Mouse (Mus musculus) forebrain, postnatal 0 days (tissue): ENCODE measurements around the gene Rassf4. TPM values are rescaled to one million over a fixed set of nuclear protein-coding genes. Genes with fewer than 3 reads are reported as not detected.
A peak's percentile ranks its signal among the peaks of the same experiment; 100 is the strongest.

ENCODE experiments used
- ATAC-seq: fragments of 200-750 bp; cut with Nextera tagmentation; 2 replicates; pipeline ENCODE4 v1.8.0; 2017; ENCODE audit warnings: mild to moderate bottlenecking, moderate library complexity
- DNase-seq: peaks from one replicate; pipeline ENCODE4 v3.0.0-alpha.2; 2015
- H3K27ac ChIP-seq: fragments of 300-500 bp; sonication (generic); 2 replicates; pipeline ENCODE4 v1.5.1; 2014; ENCODE audit warnings: low read depth, mild to moderate bottlenecking, antibody characterized with exemption, low read length, moderate library complexity, mixed read lengths
- H3K27me3 ChIP-seq: fragments of 300-500 bp; sonication (generic); 2 replicates; pipeline ENCODE4 v1.6.1; 2014; ENCODE audit warnings: mild to moderate bottlenecking, low read length, mixed read lengths; ENCODE audit not compliant: insufficient read depth
- H3K36me3 ChIP-seq: fragments of 300-500 bp; sonication (generic); 2 replicates; pipeline ENCODE4 v1.6.1; 2014; ENCODE audit warnings: mild to moderate bottlenecking, moderate library complexity; ENCODE audit not compliant: insufficient read depth
- H3K4me1 ChIP-seq: fragments of 300-500 bp; sonication (generic); 2 replicates; pipeline ENCODE4 v1.6.1; 2014; ENCODE audit warnings: antibody characterized with exemption; ENCODE audit not compliant: insufficient read depth
- H3K4me2 ChIP-seq: fragments of 300-500 bp; sonication (generic); 2 replicates; pipeline ENCODE4 v1.6.1; 2014; ENCODE audit warnings: low read depth, mild to moderate bottlenecking, moderate library complexity
- H3K4me3 ChIP-seq: fragments of 300-500 bp; sonication (generic); 2 replicates; pipeline ENCODE4 v1.5.1; 2014; ENCODE audit warnings: low read depth, low read length, mixed read lengths
- H3K9ac ChIP-seq: fragments of 300-500 bp; sonication (generic); 2 replicates; pipeline ENCODE4 v1.6.1; 2014; ENCODE audit warnings: mild to moderate bottlenecking
- H3K9me3 ChIP-seq: fragments of 300-500 bp; sonication (generic); 2 replicates; pipeline ENCODE4 v1.6.1; 2016; ENCODE audit warnings: low read length
- CTCF ChIP-seq: sonication (generic); IDR thresholded peaks from 2 replicates; pipeline ENCODE4 v1.5.1; 2016; ENCODE audit warnings: antibody characterized with exemption, control low read depth, low read depth
- WGBS: fragments of 180-500 bp; shearing (Covaris S2); extraction: QIAGEN DNeasy Blood & Tissue Kit; methylation state at CpG from one replicate; pipeline ENCODE4 v1.1.7; 2014; 5-methylcytosine and 5-hydroxymethylcytosine counted together
- polyA plus RNA-seq: library from polyadenylated mRNA; unstranded; fragments of >200 nt; fragmentation: Nextera tagmentation; extraction: Ambion mirVana; gene quantifications from 2 replicates; pipeline ENCODE4 v1.2.1, GENCODE M21; 2015
- total RNA-seq: library from RNA; depleted of rRNA; stranded (reverse); fragments of >200 nt; gene quantifications from 2 replicates; pipeline ENCODE4 v1.2.3, GENCODE M21; 2014

Gene Rassf4
- total and polyA plus RNA-seq, 2 experiments from 2014 or later: 2.8 to 6.5 TPM

DNA sequence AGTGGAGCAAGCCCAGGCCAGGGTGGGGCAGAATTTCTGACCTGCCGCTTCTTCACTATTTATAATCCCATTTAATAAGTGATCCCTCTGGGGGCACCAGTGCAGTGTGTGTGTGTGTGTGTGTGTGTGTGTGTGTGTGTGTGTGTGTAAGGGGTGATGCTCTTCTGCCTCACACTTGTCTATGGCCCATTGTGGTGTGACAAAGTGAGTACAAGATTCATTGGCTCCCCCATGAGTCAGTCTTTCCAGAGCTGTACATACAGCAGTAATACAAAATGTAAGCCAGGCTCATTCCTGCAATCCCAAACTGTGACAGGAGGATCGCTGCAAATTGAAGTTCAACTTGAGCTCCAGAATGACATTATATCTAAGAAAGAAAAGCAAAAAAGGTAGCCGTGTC is 8.9 kb downstream of the Rassf4 start:
- Histone ChIP-seq H3K27ac (no peak overlapping the region), H3K9ac (no peak overlapping the region), H3K9me3 (no peaks in the 10 kb centered on the region), H3K4me1 (no peaks in the 10 kb centered on the region), H3K36me3 (no peaks in the 10 kb centered on the region), H3K4me2 (no peak overlapping the region), H3K27me3 (no peaks in the 10 kb centered on the region), H3K4me3 (no peak overlapping the region)
- no peak for TF ChIP-seq CTCF
- ATAC-seq (no peak), DNase-seq (no peak)
- 85% methylated on average over 3 of the region's 3 CpGs for WGBS

DNA sequence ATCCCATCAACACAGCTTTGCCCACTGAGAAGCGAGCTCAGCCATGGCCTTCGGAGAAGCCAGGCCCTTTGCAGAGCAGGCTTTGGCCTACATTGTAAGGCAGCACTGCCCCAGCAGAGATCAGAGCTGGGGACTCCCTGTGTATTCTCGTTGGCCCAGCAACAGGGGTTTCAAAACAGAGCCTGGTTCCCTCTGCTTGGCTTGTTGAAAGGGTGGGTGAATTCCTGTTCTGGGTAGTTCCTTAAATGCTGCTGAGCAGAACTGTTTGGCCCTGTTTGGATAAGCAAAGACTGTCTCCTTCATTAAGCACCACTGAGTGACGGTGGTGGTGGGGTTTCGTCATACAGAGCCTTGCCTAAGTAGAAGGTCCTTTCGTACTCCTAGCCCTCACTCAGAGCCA is 9.7 kb downstream of the Rassf4 start:
- DNase-seq: no peak
- H3K4me3 ChIP-seq: no peak overlapping the region
- no peak overlapping the region for H3K27ac ChIP-seq
- H3K4me1 ChIP-seq: no peaks in the 10 kb centered on the region
- no peak overlapping the region for H3K4me2 ChIP-seq
- H3K36me3 ChIP-seq: no peaks in the 10 kb centered on the region
- H3K9me3 ChIP-seq: no peaks in the 10 kb centered on the region
- no peak for TF ChIP-seq CTCF
- 84% methylated on average over 6 of the region's 6 CpGs for WGBS
- H3K27me3 ChIP-seq: no peaks in the 10 kb centered on the region
- no peak for ATAC-seq
- no peak overlapping the region for H3K9ac ChIP-seq

DNA sequence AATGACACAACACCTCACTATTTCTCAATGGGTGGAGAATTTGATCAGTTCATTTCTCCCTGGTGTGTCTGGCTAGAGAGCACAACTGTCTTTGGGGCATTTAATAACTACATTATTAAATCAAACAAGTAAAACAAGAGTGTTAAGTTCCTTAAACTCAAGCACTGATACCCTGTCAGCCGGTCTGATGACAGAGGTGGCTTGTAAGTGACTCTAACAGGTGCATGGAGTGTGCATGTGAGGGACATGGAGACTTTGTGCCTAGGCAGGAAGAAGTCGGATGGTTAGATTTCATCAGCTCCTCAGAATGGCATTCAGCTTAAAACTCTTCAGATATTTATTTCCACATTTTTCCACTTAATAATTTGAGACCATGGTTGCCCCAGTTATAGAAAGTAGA is 10.4 kb downstream of the Rassf4 start:
- Histone ChIP-seq H3K27ac (no peak overlapping the region), H3K4me1 (no peaks in the 10 kb centered on the region), H3K4me3 (no peak overlapping the region), H3K9ac (no peak overlapping the region), H3K36me3 (no peaks in the 10 kb centered on the region), H3K9me3 (no peaks in the 10 kb centered on the region), H3K4me2 (no peak overlapping the region), H3K27me3 (no peaks in the 10 kb centered on the region)
- 90% methylated on average over 2 of the region's 2 CpGs for WGBS
- DNase-seq: no peak
- no peak for ATAC-seq
- TF ChIP-seq CTCF: no peak

DNA sequence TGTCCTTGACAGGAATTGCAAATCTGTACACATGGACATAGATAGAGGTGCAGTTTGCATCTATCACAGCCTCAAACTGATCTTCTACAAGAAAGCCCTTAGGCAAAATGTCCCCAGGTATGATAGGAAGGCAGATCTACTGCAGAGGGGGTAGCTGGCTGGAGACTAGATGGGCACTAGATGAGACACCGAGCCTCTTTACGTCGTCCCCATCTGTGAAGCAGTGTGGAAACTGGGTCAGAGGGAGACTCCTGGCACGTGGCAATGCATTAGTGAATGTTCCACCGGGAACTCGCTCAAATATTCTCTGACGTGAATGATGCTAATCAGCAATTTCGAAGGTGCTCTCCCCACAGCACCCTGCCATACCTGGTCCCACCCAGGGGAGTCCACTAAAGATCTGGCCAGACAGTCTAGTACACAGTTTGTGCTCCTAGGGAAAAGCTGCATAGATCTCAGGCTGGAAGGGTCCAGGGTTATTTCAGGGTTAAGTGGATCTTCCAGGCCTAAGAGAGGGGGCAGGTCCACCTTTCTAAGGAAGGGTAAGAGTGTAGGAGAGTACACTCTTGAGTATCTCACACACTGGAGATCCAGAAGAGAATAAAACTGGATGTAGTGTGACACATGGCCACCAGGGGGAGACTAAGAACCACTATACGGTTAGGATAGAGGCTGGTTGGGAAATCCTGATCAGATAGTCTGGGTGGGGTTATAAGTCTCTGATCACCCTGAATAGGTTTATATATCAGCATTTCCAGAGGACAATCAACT is 19.9 kb downstream of the Rassf4 start:
- peak; percentile 91 for TF ChIP-seq CTCF
- H3K36me3 ChIP-seq: no peaks in the 10 kb centered on the region
- H3K4me3 ChIP-seq: no peak overlapping the region
- no peak overlapping the region for H3K27ac ChIP-seq
- no peaks in the 10 kb centered on the region for H3K4me1 ChIP-seq
- 59% methylated on average over 9 of the region's 9 CpGs for WGBS
- H3K9ac ChIP-seq: no peak overlapping the region
- ATAC-seq (peak; percentile 93), DNase-seq (peak; percentile 90)
- no peaks in the 10 kb centered on the region for H3K27me3 ChIP-seq
- H3K4me2 ChIP-seq: no peak overlapping the region
- no peaks in the 10 kb centered on the region for H3K9me3 ChIP-seq

DNA sequence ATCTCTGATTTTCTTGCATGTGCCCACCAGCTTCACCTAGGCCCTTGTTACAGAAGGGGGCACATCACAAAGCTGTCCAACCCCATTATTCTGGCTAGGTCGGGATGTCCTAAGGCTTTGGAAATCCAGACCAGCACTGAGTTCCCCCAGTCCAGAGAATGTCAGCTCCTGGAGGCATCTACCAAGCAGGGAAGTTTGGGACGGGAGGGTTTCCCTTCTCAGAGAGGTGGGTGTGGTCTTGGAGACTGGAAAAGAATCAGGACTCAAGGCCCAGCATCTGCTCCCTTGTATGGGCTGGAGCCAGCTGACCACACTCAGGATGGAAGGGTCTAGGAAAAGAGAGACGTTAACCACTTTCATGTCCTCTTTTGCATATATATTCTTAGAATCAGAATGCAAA is 20.6 kb downstream of the Rassf4 start:
- DNase-seq (no peak), ATAC-seq (no peak)
- no peak overlapping the region for H3K27ac ChIP-seq
- no peaks in the 10 kb centered on the region for H3K4me1 ChIP-seq
- WGBS: 64% methylated on average over 3 of the region's 3 CpGs
- no peak overlapping the region for H3K4me2 ChIP-seq
- H3K36me3 ChIP-seq: no peaks in the 10 kb centered on the region
- no peaks in the 10 kb centered on the region for H3K9me3 ChIP-seq
- H3K27me3 ChIP-seq: no peaks in the 10 kb centered on the region
- no peak overlapping the region for H3K4me3 ChIP-seq
- no peak overlapping the region for H3K9ac ChIP-seq
- no peak for TF ChIP-seq CTCF

DNA sequence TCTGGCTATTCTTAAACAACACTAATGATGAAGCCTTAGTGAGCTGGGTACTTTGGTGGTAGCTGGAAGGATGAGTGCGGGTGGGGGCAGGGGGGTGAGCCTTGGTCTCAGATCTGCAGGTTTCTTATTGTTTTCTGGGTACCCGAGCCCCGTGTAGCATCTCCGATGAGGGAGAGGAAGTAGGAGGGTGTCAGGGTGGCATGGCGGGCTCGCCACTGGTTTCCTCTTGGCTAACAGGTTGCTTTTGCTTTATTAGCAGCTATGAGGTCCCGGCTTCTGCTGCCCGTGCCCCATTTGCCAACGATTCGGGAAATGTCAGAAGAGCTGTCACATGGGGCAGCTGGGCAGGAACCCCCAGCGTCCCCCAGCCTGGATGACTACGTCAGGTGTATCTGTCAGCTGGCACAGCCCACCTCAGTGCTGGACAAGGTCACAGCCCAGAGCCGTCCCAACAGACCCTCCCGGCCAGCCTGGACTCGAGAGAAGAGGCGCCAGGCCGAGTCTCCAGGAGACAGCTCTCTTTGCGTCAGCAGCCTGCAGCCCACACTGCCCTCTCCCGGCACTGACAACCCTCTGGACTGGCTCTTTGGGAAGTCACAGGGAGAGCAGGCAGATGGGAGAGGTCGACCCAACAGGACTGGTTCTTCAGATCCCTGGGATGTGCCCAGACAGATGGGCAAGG is 22.2 kb downstream of the Rassf4 start:
- no peak overlapping the region for H3K4me3 ChIP-seq
- H3K27me3 ChIP-seq: no peaks in the 10 kb centered on the region
- H3K9ac ChIP-seq: no peak overlapping the region
- H3K4me2 ChIP-seq: no peak overlapping the region
- WGBS: 85% methylated on average over 20 of the region's 20 CpGs
- no peaks in the 10 kb centered on the region for H3K9me3 ChIP-seq
- no peaks in the 10 kb centered on the region for H3K36me3 ChIP-seq
- TF ChIP-seq CTCF: 0 out of 2 replicates have a peak, but pooled peaks have one; percentile 17
- ATAC-seq (no peak), DNase-seq (no peak)
- no peaks in the 10 kb centered on the region for H3K4me1 ChIP-seq
- H3K27ac ChIP-seq: no peak overlapping the region

DNA sequence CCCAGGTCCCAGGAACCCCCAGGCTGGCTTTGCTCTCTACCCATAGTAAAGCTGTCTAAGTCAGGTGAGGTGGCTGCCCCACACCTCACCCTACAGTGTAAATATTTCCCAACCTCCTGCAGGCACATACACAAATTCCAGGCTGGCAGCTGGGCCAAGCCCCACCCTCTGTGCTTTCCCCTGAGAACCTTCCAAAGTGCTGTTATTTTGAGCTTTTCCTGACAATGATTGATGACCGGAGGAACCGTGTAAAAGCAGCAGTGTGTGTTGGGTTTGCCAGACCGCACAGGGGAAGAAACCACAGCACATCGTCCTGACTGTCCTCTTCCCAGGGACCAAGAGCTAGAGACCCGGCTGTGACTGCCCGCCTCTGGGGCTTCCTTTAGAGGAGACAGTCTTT is 23.3 kb downstream of the Rassf4 start, which contains the start of gene Depp1:
TSS of gene Depp1 (plus strand) at position 204 of the 400 bp plus-strand sequence.
- DNase-seq (no peak), ATAC-seq (no peak)
- no peak within 1 kb of the TSS for H3K9ac ChIP-seq
- no peak within 1 kb of the TSS for H3K4me2 ChIP-seq
- H3K9me3 ChIP-seq: no peaks in the 10 kb centered on the region
- H3K4me1 ChIP-seq: no peaks in the 10 kb centered on the region
- no peaks in the 10 kb centered on the region for H3K36me3 ChIP-seq
- H3K4me3 ChIP-seq: no peak within 1 kb of the TSS
- no peak for TF ChIP-seq CTCF
- H3K27ac ChIP-seq: no peak within 1 kb of the TSS
- 75% methylated on average over 6 of the region's 6 CpGs for WGBS
- no peaks in the 10 kb centered on the region for H3K27me3 ChIP-seq
